Mouse (Mus musculus) MEL (cell line): Measurements from ENCODE around the gene Ssb. TPM values are rescaled to one million over a fixed set of nuclear protein-coding genes. Genes with fewer than 3 reads are reported as not detected.

Experiments used
- DNase-seq: peaks from one replicate; pipeline ENCODE4 v3.0.0; 2011; ENCODE audit warnings: low read depth, low spot score
- H3K27ac ChIP-seq: 2 replicates; pipeline ENCODE4 v1.5.1; 2012; ENCODE audit warnings: low read depth, mild to moderate bottlenecking, control low read depth, low read length, moderate library complexity; ENCODE audit not compliant: control insufficient read depth
- H3K27me3 ChIP-seq, 2 experiments: fragments of 150-350 bp in 1 of 2; sonication (generic) in 1 of 2; 2 replicates each; pipeline ENCODE4 v1.6.1; 2012; ENCODE audit warnings: low read length in 2 of 2, mild to moderate bottlenecking in 2 of 2, improper control_type of control experiment in 1 of 2, moderate library complexity in 1 of 2; ENCODE audit not compliant: insufficient read depth in 2 of 2, control insufficient read depth in 1 of 2
- H3K36me3 ChIP-seq, 2 experiments: 2 replicates each; pipeline ENCODE4 v1.6.1; 2012 to 2014; ENCODE audit warnings: low read length in 2 of 2, improper control_type of control experiment in 1 of 2, inconsistent platforms in 1 of 2, mild to moderate bottlenecking in 1 of 2; ENCODE audit not compliant: insufficient read depth in 2 of 2, control insufficient read depth in 1 of 2
- H3K4me1 ChIP-seq, 2 experiments: fragments of 150-350 bp in 1 of 2; sonication (generic) in 1 of 2; 2 replicates each; pipeline ENCODE4 v1.6.1; 2012; ENCODE audit warnings: low read length in 2 of 2, improper control_type of control experiment in 1 of 2, mild to moderate bottlenecking in 1 of 2; ENCODE audit not compliant: insufficient read depth in 2 of 2, control insufficient read depth in 1 of 2
- H3K4me3 ChIP-seq, 2 experiments: fragments of 150-350 bp in 1 of 2; sonication (generic) in 1 of 2; 2 replicates each; pipeline ENCODE4 v1.5.1; 2012; ENCODE audit warnings: low read depth in 2 of 2, low read length in 2 of 2, mild to moderate bottlenecking in 2 of 2, moderate library complexity in 2 of 2, control low read depth in 1 of 2, improper control_type of control experiment in 1 of 2; ENCODE audit not compliant: control insufficient read depth in 1 of 2, insufficient read depth in 1 of 2
- H3K79me2 ChIP-seq: 2 replicates; pipeline ENCODE4 v1.6.1; 2012; ENCODE audit warnings: mild to moderate bottlenecking, low read length, moderate library complexity; ENCODE audit not compliant: control insufficient read depth, poor library complexity, insufficient read depth
- H3K9ac ChIP-seq: 2 replicates; pipeline ENCODE4 v1.6.1; 2012; ENCODE audit warnings: low read depth, mild to moderate bottlenecking, control low read depth, low read length, moderate library complexity; ENCODE audit not compliant: control insufficient read depth, poor library complexity, severe bottlenecking
- H3K9me3 ChIP-seq: fragments of 150-350 bp; sonication (generic); replicated peaks from 2 replicates; pipeline ENCODE4 v1.6.1; 2012; ENCODE audit warnings: mild to moderate bottlenecking, low read length, improper control_type of control experiment, moderate library complexity; ENCODE audit not compliant: insufficient read depth
- BHLHE40 ChIP-seq: IDR thresholded peaks from 2 replicates; pipeline ENCODE4 v1.6.1; 2012; ENCODE audit warnings: low read depth, mild to moderate bottlenecking, inconsistent platforms, low read length, improper control_type of control experiment, borderline replicate concordance
- CHD1 ChIP-seq: IDR thresholded peaks from 2 replicates; pipeline ENCODE4 v1.6.1; 2012; ENCODE audit warnings: low read depth, mild to moderate bottlenecking, inconsistent platforms, low read length, improper control_type of control experiment
- E2F4 ChIP-seq: IDR thresholded peaks from 2 replicates; pipeline ENCODE4 v1.6.1; 2011; ENCODE audit warnings: low read depth, low read length, improper control_type of control experiment, borderline replicate concordance
- ELF1 ChIP-seq: IDR thresholded peaks from 2 replicates; pipeline ENCODE4 v1.6.1; 2014; ENCODE audit warnings: low read depth, mild to moderate bottlenecking, inconsistent platforms, low read length, improper control_type of control experiment, moderate library complexity
- EP300 ChIP-seq, 2 experiments: IDR thresholded peaks; 2 replicates each; pipeline ENCODE4 v1.6.1; 2011; ENCODE audit warnings: improper control_type of control experiment in 2 of 2, low read length in 2 of 2, low read depth in 1 of 2, mild to moderate bottlenecking in 1 of 2
- ETS1 ChIP-seq: IDR thresholded peaks from 2 replicates; pipeline ENCODE4 v1.6.1; 2012; ENCODE audit warnings: low read depth, mild to moderate bottlenecking, inconsistent platforms, low read length, improper control_type of control experiment, moderate library complexity
- MAX ChIP-seq: IDR thresholded peaks from 2 replicates; pipeline ENCODE4 v1.6.1; 2011; ENCODE audit warnings: low read length, improper control_type of control experiment
- MXI1 ChIP-seq: IDR thresholded peaks from 2 replicates; pipeline ENCODE4 v1.6.1; 2011; ENCODE audit warnings: mild to moderate bottlenecking, low read depth, low read length, improper control_type of control experiment
- MYC ChIP-seq: IDR thresholded peaks from 2 replicates; pipeline ENCODE4 v1.6.1; 2011; ENCODE audit warnings: low read depth, mild to moderate bottlenecking, low read length, improper control_type of control experiment, moderate library complexity
- NRF1 ChIP-seq: IDR thresholded peaks from 2 replicates; pipeline ENCODE4 v1.6.1; 2014; ENCODE audit warnings: low read depth, mild to moderate bottlenecking, inconsistent platforms, low read length, improper control_type of control experiment, moderate library complexity; ENCODE audit not compliant: poor library complexity, insufficient read depth, severe bottlenecking
- POLR2A ChIP-seq, 2 experiments: IDR thresholded peaks; 2 replicates each; pipeline ENCODE4 v1.6.1; 2011 to 2012; ENCODE audit warnings: low read length in 2 of 2, mild to moderate bottlenecking in 2 of 2, control low read depth in 1 of 2, improper control_type of control experiment in 1 of 2, low read depth in 1 of 2, moderate library complexity in 1 of 2; ENCODE audit not compliant: control insufficient read depth in 1 of 2, insufficient read depth in 1 of 2, poor library complexity in 1 of 2
- POLR2AphosphoS5 ChIP-seq: IDR thresholded peaks from 2 replicates; pipeline ENCODE4 v1.6.1; 2012; ENCODE audit warnings: low read depth, borderline replicate concordance, mild to moderate bottlenecking, inconsistent platforms, low read length, moderate library complexity, mixed read lengths
- RAD21 ChIP-seq: IDR thresholded peaks from 2 replicates; pipeline ENCODE4 v1.6.1; 2011; ENCODE audit warnings: mild to moderate bottlenecking, low read depth, low read length, improper control_type of control experiment
- SIN3A ChIP-seq: IDR thresholded peaks from 2 replicates; pipeline ENCODE4 v1.6.1; 2012; ENCODE audit warnings: low read length, improper control_type of control experiment, inconsistent platforms
- TAL1 ChIP-seq: IDR thresholded peaks from 2 replicates; pipeline ENCODE4 v1.6.1; 2012; ENCODE audit warnings: mild to moderate bottlenecking, inconsistent platforms, low read length, moderate library complexity, mixed read lengths
- TBP ChIP-seq: IDR thresholded peaks from 2 replicates; pipeline ENCODE4 v1.8.0; 2011; ENCODE audit warnings: low read depth, low read length, improper control_type of control experiment
- UBTF ChIP-seq: IDR thresholded peaks from 2 replicates; pipeline ENCODE4 v1.6.1; 2012; ENCODE audit warnings: low read depth, mild to moderate bottlenecking, inconsistent platforms, low read length, improper control_type of control experiment, moderate library complexity, borderline replicate concordance; ENCODE audit not compliant: insufficient read depth
- USF2 ChIP-seq, 2 experiments: IDR thresholded peaks; 2 replicates each; pipeline ENCODE4 v1.6.1; 2011 to 2012; ENCODE audit warnings: improper control_type of control experiment in 2 of 2, low read length in 2 of 2, borderline replicate concordance in 1 of 2, inconsistent platforms in 1 of 2, low read depth in 1 of 2, mild to moderate bottlenecking in 1 of 2; ENCODE audit not compliant: insufficient read depth in 1 of 2
- ZKSCAN1 ChIP-seq: IDR thresholded peaks from 2 replicates; pipeline ENCODE4 v1.6.1; 2012; ENCODE audit warnings: low read depth, mild to moderate bottlenecking, inconsistent platforms, low read length, improper control_type of control experiment, moderate library complexity
- polyA plus RNA-seq, 2 experiments: library from polyadenylated mRNA; stranded (reverse) in 1 of 2; unstranded in 1 of 2; fragments of >175 nt in 1 of 2; fragments of >200 nt in 1 of 2; gene quantifications; 2 replicates each; pipeline versions ENCODE4 v1.2.1 to v1.2.4; 2012; ENCODE audit warnings: low replicate concordance in 2 of 2, low read depth in 1 of 2; ENCODE audit not compliant: insufficient read length in 2 of 2, insufficient read depth in 1 of 2, missing spikeins in 1 of 2
- total RNA-seq: library from RNA; depleted of rRNA; stranded (reverse); fragments of 300-350 nt; gene quantifications from 2 replicates; pipeline ENCODE4 v1.2.3, GENCODE M21; 2012

The Ssb gene
- total and polyA plus RNA-seq, 3 experiments, result 219 to 1,377 (median 357) TPM

- TF ChIP-seq E2F4, result no peak
- TF ChIP-seq ETS1, result peak; percentile 73
- TF ChIP-seq ELF1, result no peak
- no peak for TF ChIP-seq TBP
- no peak for TF ChIP-seq ZKSCAN1
- TF ChIP-seq BHLHE40, result peak; percentile 89
- TF ChIP-seq EP300 (IDR thresholded peaks at IDR 0.05; ENCODE audit: low read depth in 1 of 2, low read length in 2 of 2), result peak; percentile 68 to 87
- TF ChIP-seq MYC, result no peak
- TF ChIP-seq SIN3A, result peak; percentile 47; the same call in 1 of the 2 replicates
- TF ChIP-seq USF2 (IDR thresholded peaks at IDR 0.05; ENCODE audit: borderline replicate concordance in 1 of 2, insufficient read depth in 1 of 2, low read depth in 1 of 2, low read length in 2 of 2), result no peak
- no peak for TF ChIP-seq POLR2AphosphoS5
- peak; percentile 54 for TF ChIP-seq MAX
- TF ChIP-seq TAL1, result peak; percentile 59
- no peak for TF ChIP-seq UBTF
- peak; percentile 69 for TF ChIP-seq MXI1
- no peak for TF ChIP-seq NRF1
- no peak for TF ChIP-seq POLR2A (IDR thresholded peaks at IDR 0.05; ENCODE audit: control insufficient read depth in 1 of 2, insufficient read depth in 1 of 2, low read depth in 1 of 2, low read length in 2 of 2, poor library complexity in 1 of 2)
These were observed 42.8 kb upstream of the Ssb start (continued) for GRCm38 (mm10) chr2:69818350-69819085.

GRCm38 (mm10) chr2:69820201-69820600 is 41.2 kb upstream of the Ssb start:
- Histone ChIP-seq H3K79me2 (peaks cover 14% of the 10 kb centered on the region), H3K4me3 (no peak overlapping the region), H3K4me1 (peaks cover 26 to 38% of the 10 kb centered on the region in 2 experiments), H3K27ac (no peak overlapping the region), H3K9me3 (no peaks in the 10 kb centered on the region), H3K27me3 (no peaks in the 10 kb centered on the region), H3K9ac (no peak overlapping the region), H3K36me3 (peaks cover 0 to 43% of the 10 kb centered on the region in 2 experiments; a peak in 3 of 4 replicates)
- TF ChIP-seq CHD1, result no peak
- no peak for TF ChIP-seq RAD21
- TF ChIP-seq E2F4, result no peak
- no peak for TF ChIP-seq BHLHE40
- peak; percentile 28 for DNase-seq
